Mouse (Mus musculus): ENCODE measurements around the gene A430078G23Rik.

DNA sequence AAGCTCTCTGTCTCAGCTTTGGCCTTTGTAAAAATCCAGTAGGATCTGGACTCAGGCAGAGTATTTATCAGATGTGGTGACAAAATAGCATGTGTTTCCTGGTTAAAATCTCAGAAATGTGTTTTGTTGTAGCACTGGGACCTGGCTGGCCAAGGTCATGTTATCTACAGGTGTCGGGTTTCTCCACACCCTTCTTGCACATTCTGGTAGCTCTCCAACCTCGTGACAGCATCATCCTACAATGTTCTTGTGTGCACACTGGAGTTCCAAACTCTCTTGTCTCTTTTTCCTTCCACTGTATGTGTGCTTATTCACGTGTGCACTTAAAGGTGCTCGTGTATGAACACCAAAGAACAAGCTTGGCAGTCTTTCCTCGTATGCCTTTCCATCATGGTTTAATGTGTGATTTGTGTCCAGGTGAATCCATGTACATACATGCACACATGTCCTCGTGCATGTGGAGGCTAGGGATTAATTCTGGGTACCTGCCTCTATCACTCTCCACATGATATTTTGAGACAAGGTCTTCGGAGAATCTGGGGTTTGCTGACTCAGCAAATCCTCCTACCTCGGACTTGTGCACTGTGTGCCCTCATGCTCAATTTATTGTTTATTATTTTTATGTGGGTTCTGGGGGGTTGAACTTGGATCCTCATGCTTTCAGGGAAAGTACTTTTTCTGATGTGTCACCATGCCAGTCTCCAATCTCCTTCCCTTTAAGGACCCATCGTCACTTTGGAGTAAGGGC is 35.5 kb downstream of the A430078G23Rik start:
- TF ChIP-seq CTCF (IDR thresholded peaks at IDR 0.05; ENCODE audit: insufficient read depth, low read length) (no peak), POLR2A (IDR thresholded peaks at IDR 0.05; ENCODE audit: borderline replicate concordance, extremely low read depth, low read depth, low read length) (no peak)

All from lung, adult 2 months (tissue).